Mouse (Mus musculus): ENCODE results near the gene Map2k5.

Gene Map2k5

DNA sequence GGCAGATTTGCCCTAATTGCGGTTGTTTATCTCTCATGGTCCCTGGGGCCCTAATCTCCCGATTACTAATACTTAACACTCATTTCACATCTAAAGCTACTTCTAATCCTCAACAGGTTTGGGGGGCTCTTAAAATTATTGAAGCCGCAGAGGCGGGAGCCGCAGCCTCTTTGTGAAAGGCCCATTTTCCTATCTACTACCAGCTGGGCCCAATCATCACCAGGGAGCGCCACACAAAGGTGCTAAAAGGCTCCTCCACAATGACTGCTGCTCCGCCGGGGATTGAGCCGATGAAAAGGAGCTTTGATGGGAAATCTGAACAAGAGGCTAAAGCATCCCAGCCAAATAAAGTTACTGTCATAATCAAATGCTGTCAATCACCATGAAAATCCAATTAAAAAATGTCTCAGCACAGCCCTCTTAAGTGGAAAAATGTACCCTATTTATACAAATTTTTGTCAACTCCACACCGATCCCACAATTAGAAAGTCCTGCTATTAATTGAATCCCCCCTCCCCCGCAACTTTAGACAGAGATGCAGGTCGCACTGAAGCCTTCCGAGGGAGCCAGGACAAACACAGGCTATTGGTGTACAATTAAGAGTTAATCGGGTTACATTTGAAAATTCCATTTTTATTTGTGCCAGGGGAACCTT, 195.3 kb downstream of the Map2k5 start:
- DNase-seq = no peak

GRCm38 (mm10) chr9:63181337-63182178, 196.1 kb downstream of the Map2k5 start:
- no peak for DNase-seq

GRCm38 (mm10) chr9:63178296-63178695, 199.4 kb downstream of the Map2k5 start:
- no peak for DNase-seq

- DNase-seq = no peak
Observed at GRCm38 (mm10) chr9:63174001-63174721, 203.5 kb downstream of the Map2k5 start.

DNA sequence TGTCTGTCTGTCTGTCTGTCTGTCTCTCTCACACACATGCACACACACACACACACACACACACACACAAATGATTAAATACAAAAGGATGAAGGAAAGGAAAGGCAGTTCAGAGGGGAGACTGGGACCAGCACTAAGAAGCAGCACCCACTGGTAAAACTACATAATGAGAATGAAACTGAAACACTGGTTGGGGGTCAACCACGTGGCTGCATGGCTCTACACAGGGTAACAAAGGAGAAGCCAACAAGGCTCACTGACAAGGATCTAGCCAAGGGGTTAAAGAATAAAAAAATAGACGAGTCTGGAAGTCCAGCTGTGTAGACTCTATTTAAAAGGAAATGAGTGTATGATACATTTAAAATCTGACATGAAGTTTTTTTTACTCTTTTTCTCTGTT, 205.8 kb downstream of the Map2k5 start:
- no peak for DNase-seq

- no peak for DNase-seq
Observed at GRCm38 (mm10) chr9:63169127-63169526, 208.6 kb downstream of the Map2k5 start.

GRCm38 (mm10) chr9:63165070-63165469, 212.6 kb downstream of the Map2k5 start:
- DNase-seq = no peak

- no peak for DNase-seq
Observed at GRCm38 (mm10) chr9:63163756-63164155, 213.9 kb downstream of the Map2k5 start.

- no peak for DNase-seq
Observed at GRCm38 (mm10) chr9:63151949-63152348, 225.8 kb downstream of the Map2k5 start.

- DNase-seq = peak in 1 of 2 experiments; percentile 31
Observed at GRCm38 (mm10) chr9:63151072-63151870, 226.4 kb downstream of the Map2k5 start.

- no peak for DNase-seq
Observed at GRCm38 (mm10) chr9:63150086-63150800, 227.5 kb downstream of the Map2k5 start.

GRCm38 (mm10) chr9:63149372-63149766, 228.3 kb downstream of the Map2k5 start:
- DNase-seq = peak in 1 of 2 experiments; percentile 16

GRCm38 (mm10) chr9:63148410-63149371, 229.0 kb downstream of the Map2k5 start, which contains the start of gene Skor1:
TSS of gene Skor1 (minus strand) at chr9:63148961.
- peak in 1 of 2 experiments; percentile 43 for DNase-seq

- peak in 1 of 2 experiments; percentile 20 for DNase-seq
Observed at GRCm38 (mm10) chr9:63147786-63148409, 229.8 kb downstream of the Map2k5 start.

GRCm38 (mm10) chr9:63147296-63147695, 230.4 kb downstream of the Map2k5 start:
- DNase-seq = peak in 1 of 2 experiments; percentile 21

GRCm38 (mm10) chr9:63146856-63147274, 230.8 kb downstream of the Map2k5 start:
- DNase-seq = peak in 1 of 2 experiments; percentile 40

DNA sequence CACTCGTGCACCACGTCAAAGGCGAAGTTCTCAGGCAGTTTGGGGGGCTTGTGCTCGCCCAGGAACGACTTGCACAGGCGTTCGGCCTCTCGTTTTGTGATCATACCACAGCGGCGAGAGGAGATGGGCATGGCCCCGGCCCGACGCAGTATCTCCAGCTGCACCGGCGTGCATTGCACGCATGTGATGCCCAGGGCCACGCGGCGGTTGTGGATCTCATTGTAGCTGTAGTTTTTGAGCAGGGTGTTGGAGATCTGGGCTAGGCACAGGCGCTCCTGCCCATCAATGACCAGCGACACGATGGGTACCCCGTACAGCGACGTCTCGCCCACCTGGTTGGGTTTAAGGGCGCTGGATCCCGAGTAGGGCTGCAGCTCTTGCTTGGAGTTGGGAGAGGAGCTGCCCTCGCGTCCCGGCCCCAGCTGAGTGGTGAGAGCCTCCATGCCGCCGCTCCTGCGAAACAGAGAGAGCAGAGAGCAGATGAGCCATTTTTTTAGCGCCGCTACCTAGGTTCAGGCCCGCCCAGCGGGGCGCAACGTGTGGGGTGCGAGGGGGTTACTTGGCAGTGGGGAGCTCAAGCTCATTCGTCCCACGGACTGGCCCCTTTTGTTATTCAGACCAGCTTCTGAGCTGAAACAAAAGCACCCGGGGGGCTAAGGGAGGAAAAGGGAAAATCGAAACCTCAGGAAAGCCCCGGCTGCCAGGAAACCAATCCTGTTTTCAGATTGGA, 231.4 kb downstream of the Map2k5 start:
- DNase-seq = peak; percentile 42 to 43

- peak in 1 of 2 experiments; percentile 26 for DNase-seq
Observed at GRCm38 (mm10) chr9:63145249-63146125, 232.2 kb downstream of the Map2k5 start.
